Mouse (Mus musculus): ENCODE measurements around the gene Krtap27-1.
A peak's percentile ranks its signal among the peaks of the same experiment; 100 is the strongest.

Gene Krtap27-1

DNA sequence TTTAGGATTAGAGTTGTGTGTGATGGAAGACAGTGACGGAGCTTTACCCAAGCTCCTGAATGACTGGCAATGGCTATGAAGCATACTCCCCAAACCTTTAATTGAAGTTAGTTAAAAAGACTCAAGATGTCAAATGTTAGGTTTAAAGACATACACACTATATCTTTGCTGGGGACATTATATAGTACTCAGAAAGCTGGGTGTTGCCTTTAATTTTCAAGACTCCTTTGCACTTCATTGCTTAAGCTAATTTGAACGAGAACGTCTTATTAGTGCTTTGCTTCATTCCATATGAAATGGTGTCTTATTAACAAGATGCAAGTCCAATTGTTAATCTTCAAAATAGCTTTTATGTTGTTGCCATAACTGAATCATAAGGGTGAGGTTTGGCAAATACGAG, at the start of gene Krtap27-1:
TSS of gene Krtap27-1 (minus strand) at position 101 of the 400 bp plus-strand sequence.
- DNase-seq (ENCODE audit: low read depth, low spot score), result no peak

DNA sequence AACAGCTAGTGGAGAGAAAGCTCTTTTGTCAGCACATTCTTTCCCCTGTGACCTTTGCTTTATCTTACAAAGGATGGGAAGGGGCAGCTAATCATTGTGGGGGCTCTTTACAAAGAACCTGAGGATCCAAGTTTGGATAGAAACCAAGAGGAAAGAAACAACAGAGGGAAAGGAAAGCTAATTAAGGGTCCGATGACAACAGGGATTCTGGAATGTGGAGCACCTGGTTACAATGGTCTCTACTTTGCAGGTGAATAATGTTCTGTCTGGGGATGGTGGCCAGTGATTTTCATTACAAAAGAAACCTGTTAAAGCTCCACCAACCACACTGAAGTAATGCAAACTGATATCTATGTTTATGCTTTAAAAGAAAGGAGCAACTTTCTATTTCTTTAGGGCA, 48.6 kb upstream of the Krtap27-1 start:
- no peak for DNase-seq (ENCODE audit: low read depth, low spot score)

GRCm38 (mm10) chr16:88716549-88716948, 45.1 kb upstream of the Krtap27-1 start:
- no peak for DNase-seq (ENCODE audit: low read depth, low spot score)

- DNase-seq (ENCODE audit: low read depth, low spot score), result no peak
These were observed 39.8 kb upstream of the Krtap27-1 start for GRCm38 (mm10) chr16:88711245-88711644.

GRCm38 (mm10) chr16:88710757-88711156, 39.3 kb upstream of the Krtap27-1 start:
- DNase-seq (ENCODE audit: low read depth, low spot score), result no peak

DNA sequence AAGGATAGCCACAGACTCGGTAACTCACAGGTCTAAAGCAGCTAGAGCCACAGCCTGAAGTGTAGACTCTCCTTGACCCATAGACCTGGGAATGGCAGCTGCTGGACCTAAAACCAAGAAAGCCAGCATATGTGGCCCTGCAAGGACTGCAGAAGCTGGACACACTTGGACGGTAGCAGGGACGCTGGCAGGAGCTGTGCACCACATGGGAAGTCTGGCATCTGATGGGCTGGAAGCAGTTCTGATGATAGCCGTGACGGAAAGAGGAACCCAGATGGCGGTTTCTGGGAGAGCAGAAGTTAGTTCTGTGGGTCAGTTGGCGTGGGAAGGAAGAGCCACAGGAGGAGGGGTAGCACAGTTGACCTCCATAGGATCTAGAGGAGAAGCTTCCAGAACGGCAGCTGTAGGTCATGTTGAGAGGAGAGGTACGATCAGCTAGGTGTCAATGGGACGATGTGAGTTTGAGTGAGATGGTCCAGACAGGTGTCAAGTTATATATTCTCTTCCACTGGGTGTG, 36.1 kb upstream of the Krtap27-1 start, which contains the start of gene 2310061N02Rik:
TSS of gene 2310061N02Rik (minus strand) at position 467 of the 517 bp plus-strand sequence.
- no peak for DNase-seq (ENCODE audit: low read depth, low spot score)

- DNase-seq (ENCODE audit: low read depth, low spot score), result no peak
These were observed 29.8 kb upstream of the Krtap27-1 start for GRCm38 (mm10) chr16:88701072-88701864.

DNA sequence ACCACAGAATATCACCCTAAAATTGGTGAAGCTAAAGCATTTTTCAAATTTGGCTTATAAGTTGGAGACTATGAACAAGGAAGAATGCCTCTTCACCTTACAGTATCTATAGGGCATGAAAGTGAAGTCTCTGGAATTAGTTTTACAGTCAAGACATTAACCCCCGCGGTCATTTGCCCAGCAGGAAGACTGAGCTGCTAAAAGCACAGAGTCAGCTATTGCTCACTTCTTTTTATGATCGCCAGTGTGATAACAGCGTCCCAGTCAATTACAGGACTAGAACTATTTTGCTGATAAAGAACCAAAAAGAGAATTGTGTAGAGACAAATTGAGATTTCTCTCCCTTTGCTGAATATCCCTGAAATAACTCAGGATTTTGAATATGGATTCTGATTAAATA, 24.8 kb upstream of the Krtap27-1 start:
- DNase-seq (ENCODE audit: low read depth, low spot score), result no peak

DNA sequence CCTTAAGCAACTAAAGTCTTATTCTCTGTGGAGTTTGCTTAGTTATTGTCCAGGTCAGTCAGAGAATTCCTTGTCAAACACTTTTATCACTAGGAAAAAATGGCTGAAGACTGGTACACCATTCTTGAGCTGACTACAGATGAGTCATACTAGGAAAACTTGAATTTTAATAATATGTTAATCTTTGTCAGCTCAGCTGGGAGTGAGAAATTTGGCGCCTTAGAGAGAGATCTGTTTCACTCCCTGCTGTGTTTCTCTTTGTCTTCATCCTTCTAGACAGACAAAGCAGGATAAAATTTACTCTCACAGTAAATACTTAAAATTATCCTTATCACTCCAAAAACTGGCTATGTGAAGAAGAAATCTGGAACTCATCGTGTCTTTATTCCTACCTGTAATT, 9.8 kb upstream of the Krtap27-1 start:
- no peak for DNase-seq (ENCODE audit: low read depth, low spot score)

DNA sequence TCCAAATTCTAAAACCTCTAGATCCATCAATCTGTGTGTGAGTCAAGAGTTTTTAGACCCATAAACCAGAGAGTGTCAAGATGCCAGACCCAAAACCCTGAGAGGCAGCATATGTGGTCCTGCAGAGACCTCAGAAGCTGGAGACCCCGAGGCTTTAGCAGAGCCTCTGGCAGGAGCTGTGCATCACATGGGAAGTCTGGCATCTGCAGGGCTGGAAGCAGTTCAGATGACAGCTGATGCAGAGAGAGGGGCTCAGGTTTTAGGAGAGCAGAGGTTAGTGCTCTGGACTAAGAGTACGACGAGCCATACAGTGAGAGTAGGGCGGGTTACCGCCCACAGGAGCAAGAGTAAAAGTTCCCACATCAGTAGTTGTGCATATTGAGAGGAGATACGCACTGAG, 7.6 kb upstream of the Krtap27-1 start:
- DNase-seq (ENCODE audit: low read depth, low spot score), result no peak

- peak; percentile 10 for DNase-seq (ENCODE audit: low read depth, low spot score)
These were observed 14.0 kb downstream of the Krtap27-1 start for GRCm38 (mm10) chr16:88657426-88657825.

DNA sequence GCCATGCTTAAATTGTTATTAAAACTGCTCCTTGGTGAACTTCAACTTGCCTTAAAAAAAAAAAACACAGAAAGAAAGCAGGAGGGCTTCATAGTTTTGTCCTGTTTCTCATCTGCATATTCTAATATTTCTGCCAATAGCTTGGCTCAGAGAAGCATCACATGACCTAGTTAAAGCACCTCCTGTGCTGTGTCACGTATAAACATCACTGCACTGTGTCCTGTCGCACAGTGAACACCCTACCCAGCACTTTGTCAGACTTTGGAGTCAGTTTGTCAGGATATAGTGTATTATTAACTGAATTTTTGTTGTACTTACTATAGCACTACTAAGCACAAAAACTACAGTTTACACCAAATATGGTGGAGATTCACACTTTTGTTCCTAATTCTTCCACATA, 19.5 kb downstream of the Krtap27-1 start:
- no peak for DNase-seq (ENCODE audit: low read depth, low spot score)

DNA sequence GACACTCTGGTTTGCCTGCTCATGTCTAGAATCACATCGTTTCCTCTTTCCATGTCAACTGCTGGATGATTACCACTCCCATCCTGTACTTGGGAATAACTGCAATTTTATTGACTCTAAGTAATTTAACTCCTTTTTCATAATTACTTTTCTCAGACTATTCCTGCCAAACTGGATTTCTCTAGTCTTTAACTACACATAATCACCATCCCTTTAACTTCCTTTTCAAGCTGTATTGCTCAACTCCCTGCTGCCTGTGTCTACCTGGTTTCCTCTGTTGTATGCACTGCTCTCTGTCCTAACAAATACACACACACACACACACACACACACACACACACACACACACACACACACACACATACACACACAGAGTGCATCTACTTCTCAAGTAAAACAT, 20.4 kb downstream of the Krtap27-1 start:
- no peak for DNase-seq (ENCODE audit: low read depth, low spot score)

DNA sequence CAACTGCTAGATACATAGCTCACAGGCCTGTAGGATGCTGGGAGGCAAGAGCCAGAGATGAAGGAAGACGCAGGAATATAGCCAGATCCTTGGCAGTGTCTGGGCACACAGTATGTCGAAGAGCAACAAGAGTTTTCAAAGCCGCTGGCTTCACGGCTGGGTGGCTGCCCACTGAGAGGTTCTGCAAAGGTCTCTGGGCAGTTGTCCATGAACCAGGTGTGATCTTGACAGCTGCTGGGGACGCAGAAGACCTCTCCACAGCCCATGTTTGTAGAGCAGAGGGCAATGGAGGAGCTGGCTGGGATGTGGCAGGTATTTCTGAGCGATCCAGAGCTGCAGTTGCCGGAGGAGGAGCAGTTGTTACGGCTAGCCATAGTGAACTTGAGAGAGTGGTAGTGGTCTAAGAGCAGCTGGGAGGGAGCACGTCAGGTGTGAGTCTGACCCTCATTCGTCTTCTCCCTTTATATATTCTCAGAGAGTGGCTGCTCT, 24.1 kb downstream of the Krtap27-1 start, which contains the start of gene Krtap26-1:
TSS of gene Krtap26-1 (minus strand) at position 439 of the 489 bp plus-strand sequence.
- no peak for DNase-seq (ENCODE audit: low read depth, low spot score)

DNA sequence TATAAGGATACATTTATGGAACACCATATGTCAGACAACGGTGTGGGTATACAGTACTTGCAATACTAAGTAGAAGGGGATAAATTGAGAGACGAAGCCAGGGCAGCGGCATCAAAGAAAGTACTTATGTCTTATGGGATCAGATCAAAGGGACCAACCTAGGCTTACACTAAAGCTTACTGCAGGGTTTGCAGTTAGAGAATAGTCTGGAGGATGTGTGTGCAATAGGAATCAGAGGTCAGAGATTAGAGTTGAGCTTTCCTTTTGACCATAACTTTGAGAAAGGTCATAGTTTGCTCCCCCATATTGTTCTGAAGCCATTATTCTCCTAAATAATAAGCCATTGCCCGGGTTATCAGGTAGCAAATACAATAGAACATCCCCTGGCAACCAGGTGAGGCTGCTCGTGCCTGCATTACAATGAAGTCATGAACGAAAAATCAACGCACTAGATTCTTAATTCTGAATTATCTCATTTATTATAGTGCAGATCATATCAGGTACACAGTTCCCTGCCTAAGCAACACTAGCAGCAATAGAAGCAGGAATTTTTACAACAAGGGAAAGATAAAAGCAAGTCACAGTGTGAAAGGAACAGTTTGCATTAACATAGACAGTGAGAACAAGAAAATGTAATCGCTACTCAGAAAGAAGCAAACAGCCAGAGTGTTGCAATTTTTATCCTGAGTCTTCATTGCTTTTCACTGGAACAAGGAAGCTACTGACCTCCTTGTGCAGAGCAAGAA, 24.9 kb downstream of the Krtap27-1 start:
- DNase-seq (ENCODE audit: low read depth, low spot score), result no peak

- DNase-seq (ENCODE audit: low read depth, low spot score), result no peak
These were observed 31.4 kb downstream of the Krtap27-1 start for GRCm38 (mm10) chr16:88640053-88640452.

GRCm38 (mm10) chr16:88635142-88635541, 36.3 kb downstream of the Krtap27-1 start:
- no peak for DNase-seq (ENCODE audit: low read depth, low spot score)

DNA sequence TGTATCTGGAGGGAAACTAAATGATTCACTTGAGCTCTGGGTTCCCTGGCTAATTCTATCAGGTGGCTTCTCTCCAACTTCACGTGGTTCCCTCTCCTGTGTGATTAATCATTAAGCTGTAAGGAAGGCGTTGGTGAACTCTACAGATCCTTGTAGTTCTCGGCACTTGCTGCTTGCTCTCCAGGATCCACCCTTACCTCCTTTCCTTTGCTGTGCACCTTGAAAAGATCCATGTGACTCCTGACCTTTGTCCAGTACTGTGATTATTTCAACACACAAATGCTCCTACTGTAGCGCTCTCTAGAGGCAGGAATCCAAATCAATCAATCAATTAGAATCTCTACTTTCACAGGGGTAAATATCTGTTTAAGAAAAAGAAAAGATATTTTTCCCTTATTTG, 40.0 kb downstream of the Krtap27-1 start:
- DNase-seq (ENCODE audit: low read depth, low spot score), result no peak

DNA sequence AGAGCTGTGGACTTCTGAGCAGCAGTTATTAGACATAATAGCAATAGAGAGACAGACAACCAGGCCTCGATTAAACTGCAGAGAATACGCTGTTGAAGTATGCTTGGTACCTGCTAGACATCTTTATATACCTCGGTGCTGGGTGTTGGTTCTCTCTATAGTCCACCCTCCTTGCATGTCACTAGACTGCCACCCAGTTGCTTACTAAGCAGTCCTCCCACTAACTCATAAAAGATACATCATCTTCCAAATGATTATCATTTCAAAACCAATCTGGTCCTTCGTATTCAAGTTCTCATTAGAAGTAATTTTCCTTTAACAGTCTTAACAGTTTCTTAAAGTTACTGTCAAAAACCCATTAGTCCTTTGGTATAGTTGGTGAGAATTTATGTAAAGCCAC, 43.9 kb downstream of the Krtap27-1 start, which contains the start of gene 2310079G19Rik:
TSS of gene 2310079G19Rik (minus strand) at position 101 of the 400 bp plus-strand sequence.
- DNase-seq (ENCODE audit: low read depth, low spot score), result no peak
